Mouse (Mus musculus) limb, embryonic 14.5 days (tissue): Measurements from ENCODE around the gene Igflr1. TPM values are rescaled to one million over a fixed set of nuclear protein-coding genes. Genes with fewer than 3 reads are reported as not detected.

Experiments used
- ATAC-seq: fragments of 200-750 bp; cut with Nextera tagmentation; 2 replicates; pipeline ENCODE4 v1.8.0; 2017; ENCODE audit warnings: low read depth, moderate number of reproducible peaks, moderate TSS enrichment; ENCODE audit not compliant: low FRiP score
- DNase-seq: peaks from one replicate; pipeline ENCODE4 v3.0.0-alpha.2; 2015; ENCODE audit warnings: low spot score
- H3K27ac ChIP-seq: fragments of 300-500 bp; sonication (generic); replicated peaks from 2 replicates; pipeline ENCODE4 v1.5.1; 2014; ENCODE audit warnings: low read depth, mild to moderate bottlenecking, low read length, moderate library complexity, mixed read lengths
- H3K27me3 ChIP-seq: fragments of 300-500 bp; sonication (generic); 2 replicates; pipeline ENCODE4 v1.6.1; 2014; ENCODE audit warnings: low read length, mixed read lengths; ENCODE audit not compliant: control insufficient read depth, insufficient read depth
- H3K36me3 ChIP-seq: fragments of 300-500 bp; sonication (generic); 2 replicates; pipeline ENCODE4 v1.6.1; 2014; ENCODE audit warnings: mild to moderate bottlenecking, low read length, moderate library complexity, mixed read lengths; ENCODE audit not compliant: control insufficient read depth, insufficient read depth
- H3K4me1 ChIP-seq: fragments of 300-500 bp; sonication (generic); 2 replicates; pipeline ENCODE4 v1.6.1; 2014; ENCODE audit warnings: antibody characterized with exemption, low read length, mixed read lengths; ENCODE audit not compliant: control insufficient read depth, insufficient read depth
- H3K4me2 ChIP-seq: fragments of 300-500 bp; sonication (generic); replicated peaks from 2 replicates; pipeline ENCODE4 v1.6.1; 2014; ENCODE audit warnings: low read depth, mild to moderate bottlenecking, low read length, moderate library complexity; ENCODE audit not compliant: severe bottlenecking
- H3K4me3 ChIP-seq: fragments of 300-500 bp; sonication (generic); replicated peaks from 2 replicates; pipeline ENCODE4 v1.5.1; 2014; ENCODE audit warnings: low read length
- H3K9ac ChIP-seq: fragments of 300-500 bp; sonication (generic); 2 replicates; pipeline ENCODE4 v1.6.1; 2014; ENCODE audit warnings: mild to moderate bottlenecking, low read depth, low read length, moderate library complexity; ENCODE audit not compliant: severe bottlenecking
- H3K9me3 ChIP-seq: fragments of 300-500 bp; sonication (generic); 2 replicates; pipeline ENCODE4 v1.6.1; 2016; ENCODE audit warnings: low read length; ENCODE audit not compliant: control insufficient read depth
- POLR2A ChIP-seq: fragments of 200-500 bp; IDR thresholded peaks from 2 replicates; pipeline ENCODE4 v1.8.0; 2012; ENCODE audit warnings: inconsistent platforms, mild to moderate bottlenecking, moderate library complexity, borderline replicate concordance; ENCODE audit not compliant: insufficient read depth, insufficient read length; ENCODE audit errors: extremely low read depth
- WGBS: fragments of 180-500 bp; shearing (Covaris S2); extraction: QIAGEN DNeasy Blood & Tissue Kit; methylation state at CpG from one replicate; pipeline ENCODE4 v1.1.7; 2014; 5-methylcytosine and 5-hydroxymethylcytosine counted together
- polyA plus RNA-seq, 2 experiments: library from polyadenylated mRNA; depleted of rRNA in 1 of 2; stranded (reverse) in 1 of 2; unstranded in 1 of 2; fragments of >200 nt; fragmentation: Nextera tagmentation in 1 of 2; extraction: Ambion mirVana in 1 of 2; gene quantifications; 2 replicates each; pipeline versions ENCODE4 v1.2.1 to v1.2.3; 2012 to 2014

Igflr1 gene
- polyA plus RNA-seq, 2 experiments = 1.7 to 5.2 TPM

DNA sequence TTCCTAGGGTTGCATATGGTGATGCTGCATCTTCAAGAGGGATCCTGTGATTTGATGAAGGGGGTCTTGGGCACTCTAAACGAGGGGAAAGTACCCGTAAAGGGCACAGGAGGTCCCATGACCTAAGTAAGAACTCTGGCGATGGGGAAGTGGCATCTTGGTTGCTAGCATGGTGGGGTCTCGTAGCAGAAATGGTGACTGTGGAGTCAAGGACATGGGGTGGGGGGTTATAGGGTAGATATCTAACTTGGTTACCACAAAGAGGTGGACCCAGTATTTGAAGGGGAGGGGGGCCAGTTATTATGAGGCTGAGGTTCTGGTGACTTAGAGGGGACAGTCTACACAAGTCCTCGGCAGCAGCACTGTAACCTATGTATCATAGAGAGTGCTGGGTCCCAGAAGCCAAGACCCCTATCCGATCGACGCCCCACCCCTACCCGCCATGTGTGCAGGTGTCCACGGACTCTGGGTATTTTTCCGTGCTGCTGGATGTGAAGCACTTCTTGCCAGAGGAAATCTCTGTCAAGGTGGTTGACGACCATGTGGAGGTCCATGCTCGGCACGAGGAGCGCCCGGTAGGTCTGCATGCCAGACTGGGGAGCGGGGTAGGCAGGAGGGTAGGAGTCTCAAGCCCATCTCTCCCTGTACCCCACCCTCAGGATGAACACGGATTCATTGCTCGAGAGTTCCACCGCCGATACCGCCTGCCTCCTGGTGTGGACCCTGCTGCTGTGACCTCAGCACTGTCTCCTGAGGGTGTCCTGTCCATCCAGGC, 11.2 kb upstream of the Igflr1 start:
- peak overlapping the region; percentile 66; the same call in 1 of the 2 replicates for H3K9ac ChIP-seq
- no peaks in the 10 kb centered on the region for H3K9me3 ChIP-seq
- ATAC-seq (no peak), DNase-seq (no peak)
- peaks cover 34% of the 10 kb centered on the region for H3K36me3 ChIP-seq
- no peak overlapping the region; the same call in 1 of the 2 replicates for H3K27ac ChIP-seq
- H3K27me3 ChIP-seq = no peaks in the 10 kb centered on the region
- H3K4me1 ChIP-seq = peaks cover 18% of the 10 kb centered on the region
- 84% methylated on average over 22 of the region's 22 CpGs for WGBS
- H3K4me2 ChIP-seq = peak overlapping the region; percentile 95
- no peak for TF ChIP-seq POLR2A
- peak overlapping the region; percentile 71 for H3K4me3 ChIP-seq

GRCm38 (mm10) chr7:30556894-30557536, 8.2 kb upstream of the Igflr1 start:
- Histone ChIP-seq H3K27me3 (no peaks in the 10 kb centered on the region), H3K36me3 (peaks cover 37% of the 10 kb centered on the region), H3K4me2 (no peak overlapping the region), H3K4me1 (peaks cover 23% of the 10 kb centered on the region), H3K4me3 (no peak overlapping the region), H3K9ac (no peak overlapping the region), H3K27ac (no peak overlapping the region), H3K9me3 (no peaks in the 10 kb centered on the region)
- TF ChIP-seq POLR2A = no peak
- ATAC-seq = no peak
- DNase-seq = no peak
- 90% methylated on average over 18 of the region's 18 CpGs for whole genome bisulfite sequencing

DNA sequence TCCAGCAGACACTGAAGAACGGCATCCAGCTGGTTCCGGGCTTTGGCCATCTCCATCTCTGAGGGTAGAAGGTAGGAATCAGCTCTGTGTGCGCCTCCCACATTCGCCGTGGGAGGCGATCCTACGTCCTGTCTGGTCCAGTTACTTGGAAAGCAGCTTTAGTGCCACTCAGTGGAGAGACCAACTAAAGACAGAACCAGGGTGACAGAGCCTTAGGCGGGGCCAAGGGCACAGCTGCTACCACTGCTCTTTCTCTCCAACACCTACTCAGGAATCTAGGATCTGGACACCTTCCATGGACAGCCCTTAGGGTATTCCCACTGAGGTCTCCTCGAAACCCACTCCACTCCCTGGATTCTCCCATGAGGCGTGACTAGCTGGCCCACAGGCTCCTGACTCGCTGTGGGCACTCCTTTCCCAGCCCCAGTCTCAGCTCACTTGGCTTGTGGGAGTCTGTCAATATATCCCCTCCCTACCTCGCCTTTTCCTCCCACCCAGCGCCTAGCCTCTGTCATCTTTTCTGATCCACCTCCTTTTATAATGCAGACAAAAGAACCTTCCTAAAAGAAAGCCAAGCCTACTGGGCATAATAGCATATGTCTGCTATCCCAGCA, 7.2 kb upstream of the Igflr1 start:
- Histone ChIP-seq H3K36me3 (peaks cover 37% of the 10 kb centered on the region), H3K27me3 (no peaks in the 10 kb centered on the region), H3K4me1 (peaks cover 21% of the 10 kb centered on the region), H3K27ac (no peak overlapping the region), H3K9ac (peak overlapping the region; percentile 67; the same call in 1 of the 2 replicates), H3K4me2 (peak overlapping the region; percentile 91; the same call in 1 of the 2 replicates), H3K9me3 (no peaks in the 10 kb centered on the region), H3K4me3 (no peak overlapping the region)
- ATAC-seq (no peak), DNase-seq (no peak)
- no peak for TF ChIP-seq POLR2A
- WGBS = 90% methylated on average over 13 of the region's 13 CpGs

- peak overlapping the region; percentile 39; the same call in 1 of the 2 replicates for H3K27ac ChIP-seq
- WGBS = 14% methylated on average over 12 of the region's 12 CpGs
- peaks cover 37% of the 10 kb centered on the region for H3K36me3 ChIP-seq
- H3K4me3 ChIP-seq = peak overlapping the region; percentile 59
- H3K9ac ChIP-seq = peak overlapping the region; percentile 67
- ATAC-seq (no peak), DNase-seq (no peak)
- no peaks in the 10 kb centered on the region for H3K9me3 ChIP-seq
- no peak for TF ChIP-seq POLR2A
- peaks cover 13% of the 10 kb centered on the region for H3K4me1 ChIP-seq
- H3K27me3 ChIP-seq = no peaks in the 10 kb centered on the region
- peak overlapping the region; percentile 91 for H3K4me2 ChIP-seq
Observed at GRCm38 (mm10) chr7:30558656-30559442, 6.4 kb upstream of the Igflr1 start.
